Mouse (Mus musculus) bone marrow macrophage, adult 2 months (primary cell): ENCODE measurements around the gene Cma2. TPM values are rescaled to one million over a fixed set of nuclear protein-coding genes. Genes with fewer than 3 reads are reported as not detected.
"Not testable (repeated sequence)": the region's sequence is repeated elsewhere in the genome, so short reads cannot be mapped to it uniquely, and the experiment has no call there.

Experiments used
- H3K27ac ChIP-seq: 2 replicates; pipeline ENCODE4 v1.5.1; 2012; ENCODE audit warnings: low read depth, low read length; ENCODE audit not compliant: insufficient read depth
- H3K4me1 ChIP-seq: 2 replicates; pipeline ENCODE4 v1.6.1; 2012; ENCODE audit warnings: low read length; ENCODE audit not compliant: control insufficient read depth, insufficient read depth
- H3K4me3 ChIP-seq: 2 replicates; pipeline ENCODE4 v1.5.1; 2012; ENCODE audit warnings: mild to moderate bottlenecking, low read length, moderate library complexity; ENCODE audit not compliant: insufficient read depth
- CTCF ChIP-seq: IDR thresholded peaks from 2 replicates; pipeline ENCODE4 v1.5.1; 2012; ENCODE audit warnings: low read depth, mild to moderate bottlenecking, low read length, moderate library complexity
- POLR2A ChIP-seq: IDR thresholded peaks from 2 replicates; pipeline ENCODE4 v1.6.1; 2012; ENCODE audit warnings: mild to moderate bottlenecking, low read depth, low read length, borderline replicate concordance
- polyA plus RNA-seq: library from polyadenylated mRNA; stranded (reverse); fragments of >200 nt; gene quantifications from 2 replicates; pipeline ENCODE4 v1.2.4, GENCODE M21; 2012; ENCODE audit not compliant: missing spikeins, insufficient read depth, insufficient read length

The Cma2 gene
- polyA plus RNA-seq, 1 experiment, result not detected

- Histone ChIP-seq H3K27ac (no peak overlapping the region), H3K4me1 (no peaks in the 10 kb centered on the region), H3K4me3 (no peak overlapping the region)
- TF ChIP-seq CTCF, result no peak
- no peak for TF ChIP-seq POLR2A
Measured at GRCm38 (mm10) chr14:55940070-55940800, 10.5 kb upstream of the Cma2 start.

DNA sequence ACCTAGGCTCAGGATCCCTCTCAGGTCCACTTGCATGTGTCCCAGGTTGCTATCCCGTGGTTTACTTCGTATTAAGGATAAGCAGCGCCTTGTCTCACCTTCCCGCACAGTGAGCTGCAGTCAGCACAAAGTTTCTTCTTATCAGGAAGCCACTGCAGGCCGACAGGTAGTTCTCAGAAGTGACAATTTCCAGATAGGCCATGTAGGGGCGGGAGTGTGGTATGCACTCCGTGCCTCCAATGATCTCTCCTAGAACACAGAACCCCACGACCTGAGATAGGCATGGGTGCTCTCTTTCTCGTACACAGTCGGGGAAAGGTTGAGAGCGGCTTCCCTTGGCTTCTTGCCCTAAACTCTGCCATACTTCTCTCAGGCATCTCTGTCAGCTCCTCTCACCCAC, 7.2 kb upstream of the Cma2 start:
- H3K27ac ChIP-seq, result no peak overlapping the region
- no peak for TF ChIP-seq POLR2A
- no peak for TF ChIP-seq CTCF
- no peak overlapping the region for H3K4me3 ChIP-seq
- peaks cover 8% of the 10 kb centered on the region for H3K4me1 ChIP-seq

DNA sequence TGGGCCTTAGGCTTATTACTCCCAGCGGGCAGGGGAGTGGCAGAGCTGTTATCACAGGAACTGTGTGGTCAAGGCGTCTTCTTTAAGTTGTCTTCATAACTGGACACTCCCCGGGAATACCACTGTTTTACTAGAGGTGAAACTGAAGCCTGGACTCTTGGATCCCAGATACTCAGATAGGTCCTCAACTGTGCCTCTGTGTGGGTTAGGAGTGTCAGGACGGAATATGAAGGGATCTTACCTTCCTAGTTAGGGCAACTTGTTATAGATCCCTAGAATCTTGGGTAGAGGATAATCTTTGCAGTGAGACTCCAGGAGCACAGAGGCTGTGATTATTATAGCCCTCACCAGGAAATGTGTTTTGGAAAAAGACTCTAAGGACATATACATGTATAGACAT, 6.2 kb upstream of the Cma2 start, which contains the start of gene Cma1:
Gene Cma1 (minus strand): TSS at position 101 of the 400 bp plus-strand sequence.
- no peak within 1 kb of the TSS for H3K27ac ChIP-seq
- peaks cover 8% of the 10 kb centered on the region for H3K4me1 ChIP-seq
- H3K4me3 ChIP-seq, result no peak within 1 kb of the TSS
- TF ChIP-seq POLR2A, result no peak

GRCm38 (mm10) chr14:55946269-55946969, 4.4 kb upstream of the Cma2 start:
- Histone ChIP-seq H3K4me1 (peaks cover 8% of the 10 kb centered on the region), H3K4me3 (no peak overlapping the region)
- TF ChIP-seq CTCF (no peak), POLR2A (no peak)

GRCm38 (mm10) chr14:55963263-55963662, 12.5 kb downstream of the Cma2 start:
- Histone ChIP-seq H3K4me1 (no peaks in the 10 kb centered on the region), H3K27ac (no peak overlapping the region), H3K4me3 (no peak overlapping the region)
- TF ChIP-seq CTCF (no peak), POLR2A (no peak)

More at GRCm38 (mm10) chr14:55946269-55946969, 4.4 kb upstream of the Cma2 start:
- no peak overlapping the region for H3K27ac ChIP-seq

- H3K4me3 ChIP-seq, H3K4me1 ChIP-seq, H3K27ac ChIP-seq: not testable (repeated sequence)
Measured at GRCm38 (mm10) chr14:55963900-55964299, 13.1 kb downstream of the Cma2 start.

DNA sequence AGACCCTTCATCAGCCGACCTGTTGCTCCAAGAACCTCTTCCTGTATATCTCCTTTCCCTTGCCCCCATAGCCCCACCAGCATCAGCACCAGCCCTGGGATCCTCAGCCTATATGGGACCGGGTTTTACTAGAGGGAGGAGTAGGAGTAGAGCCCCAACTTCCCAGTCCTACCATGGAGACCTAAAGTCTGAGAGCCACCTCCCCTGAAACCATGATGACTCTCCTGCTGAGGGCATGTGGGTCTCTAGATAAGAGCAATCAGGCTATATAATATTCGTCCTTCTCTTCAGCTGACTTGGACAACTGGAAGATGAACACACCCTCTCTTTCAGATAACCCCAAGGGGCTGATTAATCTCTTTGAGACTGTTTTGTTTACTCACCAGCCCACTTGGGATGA, 36.7 kb downstream of the Cma2 start:
- H3K27ac ChIP-seq, H3K4me3 ChIP-seq, H3K4me1 ChIP-seq: not testable (repeated sequence)

DNA sequence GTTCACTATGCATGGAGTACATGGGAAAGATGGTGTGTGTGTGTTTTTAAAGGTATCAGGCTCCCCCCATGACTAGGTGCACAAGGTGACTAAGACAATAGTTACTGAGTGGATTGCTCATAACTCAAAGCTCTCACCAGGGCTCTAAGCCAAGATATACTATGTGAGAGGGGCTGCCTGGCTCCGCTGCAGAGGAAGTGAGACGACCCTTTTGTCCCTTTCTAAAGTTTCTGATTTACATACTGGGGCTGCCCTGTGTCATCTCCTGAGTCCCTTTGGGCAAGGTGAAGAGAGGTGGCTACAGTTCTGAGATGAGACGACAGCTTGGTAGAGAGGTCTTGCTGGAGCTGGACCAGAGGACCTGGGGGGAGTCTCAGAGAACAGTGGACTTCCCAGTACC, 62.4 kb downstream of the Cma2 start:
- no peak overlapping the region for H3K4me3 ChIP-seq
- H3K4me1 ChIP-seq, result no peaks in the 10 kb centered on the region
- TF ChIP-seq CTCF, result no peak
- TF ChIP-seq POLR2A, result no peak
- no peak overlapping the region for H3K27ac ChIP-seq

DNA sequence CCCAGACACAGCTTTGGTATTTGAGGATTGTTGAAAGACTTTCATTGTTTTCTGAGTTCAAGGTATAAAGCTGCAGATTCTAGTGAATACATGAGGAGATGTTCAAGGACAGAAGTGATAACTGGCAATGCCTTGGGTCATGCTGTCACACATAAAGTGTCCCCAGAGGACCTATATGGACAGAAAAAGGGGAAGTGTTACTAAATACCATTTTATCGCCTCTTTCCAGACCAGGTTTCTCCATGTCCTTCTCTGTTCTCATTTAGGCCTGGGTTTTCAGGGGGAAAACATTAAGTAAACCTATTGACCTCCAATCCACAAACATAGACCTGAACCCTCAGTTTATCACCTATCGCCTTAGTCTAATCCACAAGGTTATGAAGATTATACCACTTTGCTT, 63.1 kb downstream of the Cma2 start:
- Histone ChIP-seq H3K4me1 (no peaks in the 10 kb centered on the region), H3K4me3 (no peak overlapping the region)

DNA sequence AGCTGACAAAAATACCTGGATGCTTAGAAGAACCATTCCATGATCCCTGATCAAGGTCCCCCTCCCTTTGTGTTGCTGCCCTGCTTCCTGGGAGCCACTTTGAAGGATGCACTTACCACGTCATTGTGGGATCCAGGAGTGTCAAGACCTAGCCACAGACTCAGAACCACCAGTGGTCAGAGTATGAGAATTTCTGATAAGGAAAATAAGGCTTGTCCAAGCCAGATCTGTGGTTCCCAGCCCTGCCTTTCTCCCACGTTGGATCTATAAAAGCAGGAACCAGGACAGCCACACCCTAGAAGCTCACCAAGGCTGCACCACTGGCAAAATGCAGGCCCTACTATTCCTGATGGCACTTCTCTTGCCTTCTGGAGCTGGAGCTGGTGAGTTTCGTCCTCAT, 66.9 kb downstream of the Cma2 start, which contains the start of gene Mcpt1:
Gene Mcpt1 (plus strand): TSS at position 301 of the 400 bp plus-strand sequence.
- H3K27ac ChIP-seq, H3K4me3 ChIP-seq: not testable (repeated sequence)

More for the DNA sequence above, 63.1 kb downstream of the Cma2 start:
- H3K27ac ChIP-seq, result no peak overlapping the region
- TF ChIP-seq CTCF (no peak), POLR2A (no peak)

GRCm38 (mm10) chr14:56019446-56019845, 68.7 kb downstream of the Cma2 start:
- Histone ChIP-seq H3K4me3 (no peak overlapping the region), H3K27ac (no peak overlapping the region), H3K4me1 (peaks cover 8% of the 10 kb centered on the region)
- no peak for TF ChIP-seq CTCF
- no peak for TF ChIP-seq POLR2A

More for the DNA sequence above, 66.9 kb downstream of the Cma2 start, which contains the start of gene Mcpt1:
- H3K4me1 ChIP-seq, result not testable (repeated sequence)

GRCm38 (mm10) chr14:56021305-56021704, 70.5 kb downstream of the Cma2 start:
- H3K27ac ChIP-seq, H3K4me3 ChIP-seq, H3K4me1 ChIP-seq: not testable (repeated sequence)
